Mouse (Mus musculus) liver, postnatal 0 days (tissue): ENCODE results near the gene Fbxo33. TPM values are rescaled to one million over a fixed set of nuclear protein-coding genes. Genes with fewer than 3 reads are reported as not detected.

Source experiments
- ATAC-seq: fragments of 200-750 bp; cut with Nextera tagmentation; 2 replicates; pipeline ENCODE4 v1.8.0; 2017; ENCODE audit warnings: mild to moderate bottlenecking, moderate library complexity
- DNase-seq: peaks from one replicate; pipeline ENCODE4 v3.0.0-alpha.2; 2016
- H3K27ac ChIP-seq: fragments of 300-500 bp; sonication (generic); 2 replicates; pipeline ENCODE4 v1.5.1; 2014; ENCODE audit warnings: antibody characterized with exemption, moderate library complexity, mild to moderate bottlenecking, low read depth
- H3K27me3 ChIP-seq: fragments of 300-500 bp; sonication (generic); 2 replicates; pipeline ENCODE4 v1.6.1; 2014; ENCODE audit warnings: low read length, control low read depth, mixed read lengths; ENCODE audit not compliant: insufficient read depth
- H3K36me3 ChIP-seq: fragments of 300-500 bp; sonication (generic); replicated peaks from 2 replicates; pipeline ENCODE4 v1.6.1; 2014; ENCODE audit warnings: mild to moderate bottlenecking, control low read depth, low read length, moderate library complexity, mixed read lengths; ENCODE audit not compliant: insufficient read depth
- H3K4me1 ChIP-seq: fragments of 300-500 bp; sonication (generic); 2 replicates; pipeline ENCODE4 v1.6.1; 2014; ENCODE audit warnings: antibody characterized with exemption, mild to moderate bottlenecking, control low read depth; ENCODE audit not compliant: insufficient read depth
- H3K4me2 ChIP-seq: fragments of 300-500 bp; sonication (generic); 2 replicates; pipeline ENCODE4 v1.6.1; 2014; ENCODE audit warnings: low read depth, mild to moderate bottlenecking, low read length, moderate library complexity, mixed read lengths
- H3K4me3 ChIP-seq: fragments of 300-500 bp; sonication (generic); 2 replicates; pipeline ENCODE4 v1.5.1; 2014; ENCODE audit warnings: low read depth, low read length
- H3K9ac ChIP-seq: fragments of 300-500 bp; sonication (generic); replicated peaks from 2 replicates; pipeline ENCODE4 v1.6.1; 2014; ENCODE audit warnings: mild to moderate bottlenecking, moderate library complexity
- H3K9me3 ChIP-seq: fragments of 300-500 bp; sonication (generic); 2 replicates; pipeline ENCODE4 v1.6.1; 2016; ENCODE audit warnings: mild to moderate bottlenecking, control low read depth, low read length, mixed read lengths
- CTCF ChIP-seq: sonication (generic); IDR thresholded peaks from 2 replicates; pipeline ENCODE4 v1.5.1; 2016; ENCODE audit warnings: antibody characterized with exemption, low read depth
- EP300 ChIP-seq: IDR thresholded peaks from 2 replicates; pipeline ENCODE4 v1.6.1; 2016; ENCODE audit warnings: antibody characterized with exemption, low read depth, mild to moderate bottlenecking
- WGBS: fragments of 180-500 bp; shearing (Covaris S2); extraction: QIAGEN DNeasy Blood & Tissue Kit; methylation state at CpG from one replicate; pipeline ENCODE4 v1.1.7; 2014; ENCODE audit not compliant: insufficient replicate concordance; 5-methylcytosine and 5-hydroxymethylcytosine counted together
- polyA plus RNA-seq: library from polyadenylated mRNA; unstranded; fragments of >200 nt; fragmentation: Nextera tagmentation; extraction: Ambion mirVana; gene quantifications from 2 replicates; pipeline ENCODE4 v1.2.1, GENCODE M21; 2015

Fbxo33 gene
- polyA plus RNA-seq, 1 experiment from 2014 or later: 6.1 TPM

GRCm38 (mm10) chr12:59206208-59206999 lies 13.1 kb downstream of the Fbxo33 start:
- H3K27me3 ChIP-seq: no peaks in the 10 kb centered on the region
- H3K4me2 ChIP-seq: no peak overlapping the region
- H3K4me1 ChIP-seq: peaks cover 5% of the 10 kb centered on the region; the same call in 1 of the 2 replicates
- H3K9me3 ChIP-seq: no peaks in the 10 kb centered on the region
- H3K4me3 ChIP-seq: no peak overlapping the region
- ATAC-seq (no peak), DNase-seq (no peak)
- H3K36me3 ChIP-seq: peaks cover 24% of the 10 kb centered on the region
- no peak overlapping the region for H3K9ac ChIP-seq
- no peak overlapping the region for H3K27ac ChIP-seq
- no peak for TF ChIP-seq CTCF
- no peak for TF ChIP-seq EP300
- WGBS: 67% methylated on average over 4 of the region's 4 CpGs

DNA sequence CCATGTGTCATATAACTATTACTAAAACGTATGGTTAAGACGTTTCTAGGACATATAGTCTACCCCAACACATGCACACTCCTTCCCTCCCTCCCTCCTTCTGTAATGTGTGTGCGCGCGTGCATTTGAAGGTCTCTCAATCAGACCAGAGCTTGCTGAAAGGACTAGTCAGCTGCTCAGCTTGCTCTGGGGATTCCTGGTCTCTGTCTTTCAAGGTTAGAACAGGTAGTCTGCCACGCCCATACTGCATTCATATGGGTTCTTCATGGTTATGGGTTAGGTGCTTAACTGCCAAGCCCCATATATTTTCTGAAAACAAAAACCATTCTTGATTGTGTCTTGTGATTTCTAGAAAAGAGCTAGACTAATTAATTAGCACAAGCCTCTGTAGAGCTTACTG lies 14.0 kb downstream of the Fbxo33 start:
- H3K9me3 ChIP-seq: no peaks in the 10 kb centered on the region
- no peaks in the 10 kb centered on the region for H3K27me3 ChIP-seq
- ATAC-seq (no peak), DNase-seq (no peak)
- no peak overlapping the region for H3K27ac ChIP-seq
- peaks cover 30% of the 10 kb centered on the region for H3K36me3 ChIP-seq
- TF ChIP-seq EP300 (no peak), CTCF (no peak)
- 85% methylated on average over 6 of the region's 6 CpGs for WGBS
- no peak overlapping the region for H3K9ac ChIP-seq
- no peak overlapping the region for H3K4me3 ChIP-seq
- no peak overlapping the region for H3K4me2 ChIP-seq
- peaks cover 5% of the 10 kb centered on the region; the same call in 1 of the 2 replicates for H3K4me1 ChIP-seq

- Histone ChIP-seq H3K27me3 (no peaks in the 10 kb centered on the region), H3K9ac (no peak overlapping the region), H3K4me3 (no peak overlapping the region), H3K4me2 (no peak overlapping the region), H3K36me3 (peaks cover 27% of the 10 kb centered on the region), H3K9me3 (no peaks in the 10 kb centered on the region), H3K27ac (no peak overlapping the region), H3K4me1 (no peaks in the 10 kb centered on the region)
- ATAC-seq: no peak
- DNase-seq: no peak
- no peak for TF ChIP-seq CTCF
- TF ChIP-seq EP300: no peak
- 84% methylated on average over 2 of the region's 2 CpGs for WGBS
Observed at GRCm38 (mm10) chr12:59199361-59199760, 20.2 kb downstream of the Fbxo33 start.

DNA sequence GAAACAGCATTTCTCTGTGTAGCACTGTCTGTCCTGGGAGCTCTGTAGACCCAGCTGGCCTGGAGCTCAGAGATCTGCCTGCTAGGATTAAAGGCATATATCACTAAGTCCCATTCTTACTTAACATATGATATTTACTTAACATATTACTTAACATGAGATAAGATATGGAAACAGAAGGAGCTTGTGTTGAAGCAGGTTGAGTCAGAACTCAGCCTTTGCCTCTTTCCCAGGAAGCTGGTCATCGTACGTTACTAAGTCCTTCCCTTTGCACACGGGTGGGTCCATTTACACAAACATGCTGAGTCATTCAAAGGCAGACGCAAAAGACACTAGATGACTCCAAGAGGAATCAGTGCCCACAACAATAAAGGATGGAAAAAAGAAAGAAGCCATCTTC lies 20.8 kb downstream of the Fbxo33 start:
- TF ChIP-seq CTCF: no peak
- TF ChIP-seq EP300: no peak
- H3K36me3 ChIP-seq: peaks cover 21% of the 10 kb centered on the region
- H3K4me1 ChIP-seq: no peaks in the 10 kb centered on the region
- 42% methylated on average over 4 of the region's 4 CpGs for WGBS
- no peaks in the 10 kb centered on the region for H3K9me3 ChIP-seq
- ATAC-seq (no peak), DNase-seq (no peak)
- no peak overlapping the region for H3K4me2 ChIP-seq
- no peak overlapping the region for H3K4me3 ChIP-seq
- no peak overlapping the region for H3K9ac ChIP-seq
- H3K27ac ChIP-seq: no peak overlapping the region
- H3K27me3 ChIP-seq: no peaks in the 10 kb centered on the region

GRCm38 (mm10) chr12:59195941-59196340 lies 23.6 kb downstream of the Fbxo33 start:
- 93% methylated on average over 4 of the region's 4 CpGs for WGBS
- H3K27ac ChIP-seq: no peak overlapping the region
- no peak for ATAC-seq

GRCm38 (mm10) chr12:59195065-59195464 lies 24.5 kb downstream of the Fbxo33 start:
- no peaks in the 10 kb centered on the region for H3K27me3 ChIP-seq
- H3K27ac ChIP-seq: peak overlapping the region; percentile 5; the same call in 1 of the 2 replicates
- TF ChIP-seq EP300: no peak
- no peak for TF ChIP-seq CTCF
- peak; percentile 76 for ATAC-seq
- H3K4me2 ChIP-seq: peak overlapping the region; percentile 40
- H3K9me3 ChIP-seq: no peaks in the 10 kb centered on the region
- H3K4me1 ChIP-seq: no peaks in the 10 kb centered on the region; the same call in 1 of the 2 replicates
- H3K36me3 ChIP-seq: peaks cover 16% of the 10 kb centered on the region; the same call in 1 of the 2 replicates
- H3K9ac ChIP-seq: no peak overlapping the region
- 60% methylated on average over 4 of the region's 4 CpGs for WGBS
- H3K4me3 ChIP-seq: no peak overlapping the region
- no peak for DNase-seq

More at GRCm38 (mm10) chr12:59195941-59196340, 23.6 kb downstream of the Fbxo33 start:
- Histone ChIP-seq H3K36me3 (peaks cover 17% of the 10 kb centered on the region; the same call in 1 of the 2 replicates), H3K4me3 (no peak overlapping the region), H3K9ac (no peak overlapping the region; the same call in 1 of the 2 replicates), H3K4me2 (no peak overlapping the region), H3K27me3 (no peaks in the 10 kb centered on the region), H3K4me1 (no peaks in the 10 kb centered on the region; the same call in 1 of the 2 replicates), H3K9me3 (no peaks in the 10 kb centered on the region)
- TF ChIP-seq CTCF (no peak), EP300 (no peak)
- DNase-seq: no peak
